Mouse (Mus musculus): Measurements from ENCODE around the gene Tcl1b4. TPM values are rescaled to one million over a fixed set of nuclear protein-coding genes. Genes with fewer than 3 reads are reported as not detected.
"Not testable (repeated sequence)": the region's sequence is repeated elsewhere in the genome, so short reads cannot be mapped to it uniquely, and the experiment has no call there.

The Tcl1b4 gene
- polyA plus RNA-seq (2014; fragmentation: Nextera tagmentation; extraction: Ambion mirVana): not detected in 2 replicates

- WGBS: 100% methylated on average over 1 of the region's 1 CpGs
- not testable (repeated sequence) for H3K4me1 ChIP-seq (ENCODE audit: control insufficient read depth, insufficient read depth, low read length); ATAC-seq (ENCODE audit: low FRiP score, low TSS enrichment)
Observed at GRCm38 (mm10) chr12:105201657-105202056, at the start of gene Tcl1b4. Tcl1b4 (plus strand) TSS chr12:105201957.

GRCm38 (mm10) chr12:105155286-105155685 lies 46.5 kb upstream of the Tcl1b4 start:
- ATAC-seq (ENCODE audit: low FRiP score, low TSS enrichment); H3K4me1 ChIP-seq (ENCODE audit: control insufficient read depth, insufficient read depth, low read length); H3K36me3 ChIP-seq (ENCODE audit: control insufficient read depth, insufficient read depth, low read length); H3K27me3 ChIP-seq (ENCODE audit: control insufficient read depth, insufficient read depth, low read length); H3K27ac ChIP-seq (ENCODE audit: low read depth, low read length); H3K4me3 ChIP-seq (ENCODE audit: low read length); H3K9me3 ChIP-seq (ENCODE audit: control insufficient read depth, low read length); H3K4me2 ChIP-seq (replicated peaks; ENCODE audit: low read depth, low read length); H3K9ac ChIP-seq (ENCODE audit: low read depth, low read length): not testable (repeated sequence)
- WGBS: 52% methylated on average over 4 of the region's 4 CpGs

More at GRCm38 (mm10) chr12:105201657-105202056, at the start of gene Tcl1b4:
- not testable (repeated sequence) for H3K27me3 ChIP-seq (ENCODE audit: control insufficient read depth, insufficient read depth, low read length); H3K4me2 ChIP-seq (replicated peaks; ENCODE audit: low read depth, low read length); H3K9me3 ChIP-seq (ENCODE audit: control insufficient read depth, low read length); H3K36me3 ChIP-seq (ENCODE audit: control insufficient read depth, insufficient read depth, low read length); H3K9ac ChIP-seq (ENCODE audit: low read depth, low read length); H3K27ac ChIP-seq (ENCODE audit: low read depth, low read length); H3K4me3 ChIP-seq (ENCODE audit: low read length)

- Histone ChIP-seq H3K9ac (ENCODE audit: low read depth, low read length) (no peak overlapping the region), H3K27me3 (ENCODE audit: control insufficient read depth, insufficient read depth, low read length) (no peaks in the 10 kb centered on the region), H3K4me1 (ENCODE audit: control insufficient read depth, insufficient read depth, low read length) (no peaks in the 10 kb centered on the region), H3K36me3 (ENCODE audit: control insufficient read depth, insufficient read depth, low read length) (no peaks in the 10 kb centered on the region), H3K9me3 (ENCODE audit: control insufficient read depth, low read length) (no peaks in the 10 kb centered on the region), H3K4me3 (ENCODE audit: low read length) (no peak overlapping the region), H3K4me2 (replicated peaks; ENCODE audit: low read depth, low read length) (no peak overlapping the region), H3K27ac (ENCODE audit: low read depth, low read length) (no peak overlapping the region)
- ATAC-seq (ENCODE audit: low FRiP score, low TSS enrichment): no peak
- 70% methylated on average over 6 of the region's 6 CpGs for WGBS
Observed at GRCm38 (mm10) chr12:105158842-105159241, 42.9 kb upstream of the Tcl1b4 start.

GRCm38 (mm10) chr12:105159390-105159789 lies 42.4 kb upstream of the Tcl1b4 start, which contains the start of gene Tcl1b1:
Tcl1b1 (plus strand) TSS chr12:105159690.
- Histone ChIP-seq H3K36me3 (ENCODE audit: control insufficient read depth, insufficient read depth, low read length) (no peaks in the 10 kb centered on the region), H3K27me3 (ENCODE audit: control insufficient read depth, insufficient read depth, low read length) (no peaks in the 10 kb centered on the region), H3K4me2 (replicated peaks; ENCODE audit: low read depth, low read length) (no peak within 1 kb of the TSS), H3K4me3 (ENCODE audit: low read length) (no peak within 1 kb of the TSS), H3K9ac (ENCODE audit: low read depth, low read length) (no peak within 1 kb of the TSS), H3K4me1 (ENCODE audit: control insufficient read depth, insufficient read depth, low read length) (no peaks in the 10 kb centered on the region), H3K9me3 (ENCODE audit: control insufficient read depth, low read length) (no peaks in the 10 kb centered on the region), H3K27ac (ENCODE audit: low read depth, low read length) (no peak within 1 kb of the TSS)
- no peak for ATAC-seq (ENCODE audit: low FRiP score, low TSS enrichment)
- WGBS: 62% methylated on average over 4 of the region's 4 CpGs

- Histone ChIP-seq H3K4me1 (ENCODE audit: control insufficient read depth, insufficient read depth, low read length) (no peaks in the 10 kb centered on the region), H3K27me3 (ENCODE audit: control insufficient read depth, insufficient read depth, low read length) (no peaks in the 10 kb centered on the region), H3K36me3 (ENCODE audit: control insufficient read depth, insufficient read depth, low read length) (no peaks in the 10 kb centered on the region), H3K4me2 (replicated peaks; ENCODE audit: low read depth, low read length) (no peak overlapping the region), H3K27ac (ENCODE audit: low read depth, low read length) (no peak overlapping the region), H3K9me3 (ENCODE audit: control insufficient read depth, low read length) (no peaks in the 10 kb centered on the region), H3K9ac (ENCODE audit: low read depth, low read length) (no peak overlapping the region), H3K4me3 (ENCODE audit: low read length) (no peak overlapping the region)
- no peak for ATAC-seq (ENCODE audit: low FRiP score, low TSS enrichment)
- 64% methylated on average over 3 of the region's 3 CpGs for WGBS
Observed at GRCm38 (mm10) chr12:105166734-105167133, 35.0 kb upstream of the Tcl1b4 start.

- Histone ChIP-seq H3K27me3 (ENCODE audit: control insufficient read depth, insufficient read depth, low read length) (no peaks in the 10 kb centered on the region), H3K9me3 (ENCODE audit: control insufficient read depth, low read length) (no peaks in the 10 kb centered on the region), H3K4me1 (ENCODE audit: control insufficient read depth, insufficient read depth, low read length) (no peaks in the 10 kb centered on the region), H3K4me2 (replicated peaks; ENCODE audit: low read depth, low read length) (no peak overlapping the region), H3K4me3 (ENCODE audit: low read length) (no peak overlapping the region), H3K36me3 (ENCODE audit: control insufficient read depth, insufficient read depth, low read length) (no peaks in the 10 kb centered on the region), H3K9ac (ENCODE audit: low read depth, low read length) (no peak overlapping the region), H3K27ac (ENCODE audit: low read depth, low read length) (no peak overlapping the region)
- 84% methylated on average over 2 of the region's 2 CpGs for WGBS
- ATAC-seq (ENCODE audit: low FRiP score, low TSS enrichment): no peak
Observed at GRCm38 (mm10) chr12:105173366-105173765, 28.4 kb upstream of the Tcl1b4 start.

GRCm38 (mm10) chr12:105174318-105174717 lies 27.4 kb upstream of the Tcl1b4 start:
- not testable (repeated sequence) for H3K4me2 ChIP-seq (replicated peaks; ENCODE audit: low read depth, low read length); H3K4me3 ChIP-seq (ENCODE audit: low read length); ATAC-seq (ENCODE audit: low FRiP score, low TSS enrichment); H3K9ac ChIP-seq (ENCODE audit: low read depth, low read length); H3K27ac ChIP-seq (ENCODE audit: low read depth, low read length); H3K36me3 ChIP-seq (ENCODE audit: control insufficient read depth, insufficient read depth, low read length); H3K27me3 ChIP-seq (ENCODE audit: control insufficient read depth, insufficient read depth, low read length); H3K4me1 ChIP-seq (ENCODE audit: control insufficient read depth, insufficient read depth, low read length); H3K9me3 ChIP-seq (ENCODE audit: control insufficient read depth, low read length)
- 32% methylated on average over 2 of the region's 2 CpGs for WGBS

GRCm38 (mm10) chr12:105176044-105176443 lies 25.7 kb upstream of the Tcl1b4 start, which contains the start of gene Tcl1b5:
Tcl1b5 (plus strand) TSS chr12:105176344.
- not testable (repeated sequence) for H3K4me2 ChIP-seq (replicated peaks; ENCODE audit: low read depth, low read length)
- WGBS: 60% methylated on average over 3 of the region's 3 CpGs

GRCm38 (mm10) chr12:105181040-105181644 lies 20.6 kb upstream of the Tcl1b4 start:
- H3K4me3 ChIP-seq (ENCODE audit: low read length); H3K9me3 ChIP-seq (ENCODE audit: control insufficient read depth, low read length); H3K27me3 ChIP-seq (ENCODE audit: control insufficient read depth, insufficient read depth, low read length); H3K27ac ChIP-seq (ENCODE audit: low read depth, low read length); H3K9ac ChIP-seq (ENCODE audit: low read depth, low read length); H3K36me3 ChIP-seq (ENCODE audit: control insufficient read depth, insufficient read depth, low read length); H3K4me1 ChIP-seq (ENCODE audit: control insufficient read depth, insufficient read depth, low read length); ATAC-seq (ENCODE audit: low FRiP score, low TSS enrichment); H3K4me2 ChIP-seq (replicated peaks; ENCODE audit: low read depth, low read length): not testable (repeated sequence)
- 66% methylated on average over 4 of the region's 4 CpGs for WGBS

More at GRCm38 (mm10) chr12:105176044-105176443, 25.7 kb upstream of the Tcl1b4 start, which contains the start of gene Tcl1b5:
- H3K9ac ChIP-seq (ENCODE audit: low read depth, low read length); H3K36me3 ChIP-seq (ENCODE audit: control insufficient read depth, insufficient read depth, low read length); ATAC-seq (ENCODE audit: low FRiP score, low TSS enrichment); H3K4me1 ChIP-seq (ENCODE audit: control insufficient read depth, insufficient read depth, low read length); H3K4me3 ChIP-seq (ENCODE audit: low read length); H3K27me3 ChIP-seq (ENCODE audit: control insufficient read depth, insufficient read depth, low read length); H3K27ac ChIP-seq (ENCODE audit: low read depth, low read length); H3K9me3 ChIP-seq (ENCODE audit: control insufficient read depth, low read length): not testable (repeated sequence)

All from kidney, embryonic 14.5 days (tissue).